Mouse (Mus musculus): ENCODE measurements around the gene Klf8. TPM values are rescaled to one million over a fixed set of nuclear protein-coding genes. Genes with fewer than 3 reads are reported as not detected.

Klf8 gene
- polyA plus RNA-seq, 1 experiment from 2014 or later, result 3.8 TPM

GRCm38 (mm10) chrX:153359331-153360215 lies 122.3 kb downstream of the Klf8 start:
- Histone ChIP-seq H3K4me1 (0 out of 2 replicates have a peak, but pooled peaks cover 3% of the 10 kb centered on the region), H3K4me3 (peak overlapping the region; percentile 47), H3K36me3 (no peaks in the 10 kb centered on the region), H3K27me3 (peaks cover 15% of the 10 kb centered on the region), H3K9me3 (no peaks in the 10 kb centered on the region), H3K9ac (replicated peaks) (peak overlapping the region; percentile 56; the same call in 1 of the 2 replicates), H3K27ac (replicated peaks) (no peak overlapping the region), H3K4me2 (replicated peaks) (peak overlapping the region; percentile 65)
- WGBS, result 16% methylated on average over 41 of the region's 43 CpGs
- peak; percentile 79 for ATAC-seq (ENCODE audit: low FRiP score, low read depth)

DNA sequence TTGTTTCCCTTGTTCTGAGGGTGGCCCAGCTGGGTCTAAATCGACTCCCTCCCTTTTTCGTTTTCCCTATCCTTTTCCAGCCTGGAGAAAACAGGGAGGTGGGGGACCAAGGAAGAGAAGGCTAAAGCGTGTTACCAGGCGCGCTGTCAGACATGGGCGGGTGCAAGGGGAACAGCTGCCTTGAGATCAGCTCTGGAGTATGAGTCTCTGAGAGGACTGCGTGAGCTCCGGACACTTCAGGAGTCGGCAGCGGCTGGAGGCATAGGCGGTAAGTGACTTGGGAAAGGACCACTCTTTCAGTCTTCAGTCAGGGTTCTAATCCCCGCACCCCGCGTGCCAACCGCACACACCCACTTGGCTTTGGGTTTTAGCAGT lies 122.9 kb downstream of the Klf8 start:
- H3K4me2 ChIP-seq (replicated peaks), result peak overlapping the region; percentile 65
- no peak overlapping the region for H3K27ac ChIP-seq (replicated peaks)
- H3K9me3 ChIP-seq, result no peaks in the 10 kb centered on the region

DNA sequence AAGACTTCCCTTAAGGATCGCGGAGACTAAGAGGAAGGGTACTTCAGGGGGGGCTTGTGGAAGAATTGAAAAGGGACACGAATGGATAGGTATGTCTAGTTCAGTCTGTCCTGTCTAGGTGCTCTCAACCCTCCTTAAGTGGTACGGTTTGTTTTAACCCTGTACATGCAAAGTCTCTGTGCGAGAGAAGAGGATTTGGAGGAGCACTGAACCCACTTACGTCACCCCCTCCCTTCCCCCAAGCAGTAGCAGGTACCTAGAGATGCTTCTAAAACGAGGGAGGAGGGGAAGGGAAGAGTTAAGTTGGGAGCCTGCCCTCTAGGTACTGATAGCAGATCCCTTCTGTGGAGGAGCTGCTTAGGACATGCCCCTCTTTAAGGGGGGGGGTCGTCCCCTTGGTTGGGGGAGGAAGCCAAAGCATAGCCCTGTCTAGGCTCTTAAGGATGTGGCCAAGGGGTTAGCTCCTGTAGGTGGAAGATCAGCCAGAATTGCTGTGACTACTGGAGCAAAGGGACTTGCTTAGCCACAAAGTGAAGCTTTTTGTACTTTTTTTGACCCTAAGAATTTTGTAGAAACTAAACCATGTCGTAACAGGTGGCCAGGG lies 123.5 kb downstream of the Klf8 start:
- ATAC-seq (ENCODE audit: low FRiP score, low read depth), result peak; percentile 62
- Histone ChIP-seq H3K36me3 (no peaks in the 10 kb centered on the region), H3K4me3 (peak overlapping the region; percentile 47), H3K9ac (replicated peaks) (no peak overlapping the region), H3K27me3 (peaks cover 15% of the 10 kb centered on the region), H3K9me3 (no peaks in the 10 kb centered on the region), H3K27ac (replicated peaks) (no peak overlapping the region), H3K4me2 (replicated peaks) (peak overlapping the region; percentile 65), H3K4me1 (0 out of 2 replicates have a peak, but pooled peaks cover 3% of the 10 kb centered on the region)
- whole genome bisulfite sequencing, result 19% methylated on average over 9 of the region's 9 CpGs

More for the DNA sequence above, 122.9 kb downstream of the Klf8 start:
- peak overlapping the region; percentile 56; the same call in 1 of the 2 replicates for H3K9ac ChIP-seq (replicated peaks)
- no peaks in the 10 kb centered on the region for H3K36me3 ChIP-seq
- WGBS, result 15% methylated on average over 15 of the region's 15 CpGs
- H3K4me1 ChIP-seq, result 0 out of 2 replicates have a peak, but pooled peaks cover 3% of the 10 kb centered on the region
- peaks cover 15% of the 10 kb centered on the region for H3K27me3 ChIP-seq
- ATAC-seq (ENCODE audit: low FRiP score, low read depth), result peak; percentile 77
- H3K4me3 ChIP-seq, result peak overlapping the region; percentile 47

GRCm38 (mm10) chrX:153366754-153367153 lies 129.5 kb downstream of the Klf8 start:
- Histone ChIP-seq H3K9me3 (no peaks in the 10 kb centered on the region), H3K36me3 (no peaks in the 10 kb centered on the region), H3K4me1 (no peaks in the 10 kb centered on the region), H3K27me3 (no peaks in the 10 kb centered on the region; the same call in 1 of the 2 replicates), H3K4me2 (replicated peaks) (no peak overlapping the region), H3K9ac (replicated peaks) (no peak overlapping the region), H3K4me3 (no peak overlapping the region), H3K27ac (replicated peaks) (no peak overlapping the region)
- ATAC-seq (ENCODE audit: low FRiP score, low read depth), result peak; percentile 52; the same call in 1 of the 2 replicates
- WGBS, result 45% methylated on average over 5 of the region's 5 CpGs

DNA sequence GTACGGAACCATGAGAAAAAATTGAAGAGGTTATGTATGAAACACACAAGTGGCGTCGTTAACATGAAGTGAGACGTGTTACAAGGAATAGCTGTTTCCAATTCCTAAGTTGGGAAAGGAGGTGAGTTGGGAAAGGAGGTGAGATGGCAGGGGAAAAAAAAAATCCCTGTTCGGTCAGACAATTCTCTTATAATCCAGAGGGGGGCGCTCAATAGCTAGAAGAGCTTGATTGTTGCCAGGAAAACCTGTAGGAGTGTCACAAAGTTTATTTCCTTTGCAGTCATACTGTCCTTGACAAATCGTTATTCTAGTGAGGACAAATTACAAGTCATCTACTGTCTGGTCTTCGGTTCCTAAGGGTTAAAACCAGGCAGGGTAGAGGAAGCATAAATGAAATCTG lies 132.5 kb downstream of the Klf8 start:
- Histone ChIP-seq H3K9me3 (no peaks in the 10 kb centered on the region), H3K4me1 (no peaks in the 10 kb centered on the region), H3K27ac (replicated peaks) (no peak overlapping the region), H3K36me3 (no peaks in the 10 kb centered on the region), H3K9ac (replicated peaks) (no peak overlapping the region), H3K27me3 (no peaks in the 10 kb centered on the region), H3K4me2 (replicated peaks) (no peak overlapping the region), H3K4me3 (no peak overlapping the region)
- 36% methylated on average over 8 of the region's 8 CpGs for WGBS
- no peak for ATAC-seq (ENCODE audit: low FRiP score, low read depth)

DNA sequence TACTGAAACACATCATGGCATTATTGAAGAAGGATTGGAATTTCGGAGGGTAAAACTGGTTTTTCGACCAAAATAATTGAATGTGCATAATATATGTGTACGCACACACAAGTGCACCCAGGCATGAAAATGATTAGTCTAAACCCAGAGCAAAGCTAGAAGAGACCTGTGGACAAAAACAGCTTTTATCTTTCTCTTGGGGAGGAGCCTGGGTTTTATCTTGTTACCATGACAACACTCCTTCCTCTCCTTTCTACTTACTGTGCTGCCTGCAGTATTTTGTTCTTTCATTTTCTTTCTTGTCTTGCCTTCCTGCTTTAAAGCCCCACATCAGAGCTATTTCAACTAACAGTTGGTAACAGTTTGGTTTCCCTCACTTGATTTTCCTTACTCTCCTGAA lies 137.8 kb downstream of the Klf8 start:
- 36% methylated on average over 3 of the region's 3 CpGs for whole genome bisulfite sequencing
- Histone ChIP-seq H3K4me2 (replicated peaks) (no peak overlapping the region), H3K27me3 (no peaks in the 10 kb centered on the region), H3K27ac (replicated peaks) (no peak overlapping the region; the same call in 1 of the 2 replicates), H3K4me1 (peaks cover 6% of the 10 kb centered on the region; the same call in 1 of the 2 replicates), H3K9me3 (no peaks in the 10 kb centered on the region), H3K9ac (replicated peaks) (no peak overlapping the region), H3K36me3 (no peaks in the 10 kb centered on the region), H3K4me3 (no peak overlapping the region)
- ATAC-seq (ENCODE audit: low FRiP score, low read depth), result peak; percentile 78

GRCm38 (mm10) chrX:153381753-153382152 lies 144.5 kb downstream of the Klf8 start:
- ATAC-seq (ENCODE audit: low FRiP score, low read depth), result no peak
- Histone ChIP-seq H3K27me3 (no peaks in the 10 kb centered on the region), H3K4me3 (no peak overlapping the region), H3K4me2 (replicated peaks) (no peak overlapping the region), H3K36me3 (no peaks in the 10 kb centered on the region), H3K9me3 (no peaks in the 10 kb centered on the region), H3K27ac (replicated peaks) (no peak overlapping the region), H3K4me1 (no peaks in the 10 kb centered on the region), H3K9ac (replicated peaks) (no peak overlapping the region)
- 74% methylated on average over 3 of the region's 3 CpGs for WGBS

DNA sequence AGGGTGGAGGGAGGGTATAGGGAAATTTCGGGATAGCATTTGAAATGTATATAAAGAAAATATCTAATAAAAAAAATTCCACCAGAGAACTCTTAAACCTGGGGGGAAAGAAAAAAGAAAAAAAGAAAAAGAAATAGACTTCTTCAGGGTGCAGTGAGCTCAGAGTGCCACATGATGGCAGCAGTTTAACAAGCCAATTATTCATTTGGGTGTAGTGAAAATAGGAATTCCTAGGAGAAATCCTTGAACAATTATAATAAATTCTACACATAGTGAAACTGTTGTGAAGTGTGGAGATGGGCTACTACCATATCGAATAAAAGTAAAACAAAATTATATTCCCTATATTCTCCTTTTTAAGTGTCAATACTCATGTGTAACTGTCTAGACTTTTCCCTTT lies 152.0 kb downstream of the Klf8 start:
- no peaks in the 10 kb centered on the region for H3K36me3 ChIP-seq
- WGBS, result 50% methylated on average over 2 of the region's 2 CpGs
- no peak overlapping the region for H3K4me3 ChIP-seq
- peaks cover 3% of the 10 kb centered on the region; the same call in 1 of the 2 replicates for H3K27me3 ChIP-seq
- H3K9ac ChIP-seq (replicated peaks), result no peak overlapping the region
- H3K4me1 ChIP-seq, result no peaks in the 10 kb centered on the region
- no peak for ATAC-seq (ENCODE audit: low FRiP score, low read depth)
- no peak overlapping the region for H3K27ac ChIP-seq (replicated peaks)
- H3K9me3 ChIP-seq, result no peaks in the 10 kb centered on the region
- no peak overlapping the region for H3K4me2 ChIP-seq (replicated peaks)

DNA sequence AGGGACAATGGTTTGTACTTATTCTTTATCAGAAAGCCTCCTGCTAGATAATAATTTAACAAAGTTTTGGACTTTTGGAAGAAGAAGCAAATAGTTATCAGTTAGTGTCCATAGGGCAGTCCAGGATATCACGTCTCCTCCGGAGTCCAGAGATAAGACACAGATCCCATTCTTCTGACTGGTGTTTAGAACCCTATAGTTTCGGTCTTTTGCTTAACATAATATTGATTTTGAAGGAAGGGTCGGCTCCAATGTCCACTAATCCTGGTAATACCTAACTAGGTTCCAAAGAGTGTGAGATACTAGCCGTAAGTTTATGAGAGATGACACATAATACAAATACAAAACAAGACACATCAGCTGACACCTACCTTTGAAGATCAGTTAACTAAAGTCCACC lies 179.8 kb downstream of the Klf8 start:
- Histone ChIP-seq H3K27ac (replicated peaks) (no peak overlapping the region), H3K9me3 (no peaks in the 10 kb centered on the region), H3K4me1 (no peaks in the 10 kb centered on the region), H3K9ac (replicated peaks) (no peak overlapping the region), H3K36me3 (no peaks in the 10 kb centered on the region), H3K4me2 (replicated peaks) (no peak overlapping the region), H3K4me3 (no peak overlapping the region), H3K27me3 (no peaks in the 10 kb centered on the region)
- WGBS, result 88% methylated on average over 5 of the region's 5 CpGs
- no peak for ATAC-seq (ENCODE audit: low FRiP score, low read depth)

GRCm38 (mm10) chrX:153433659-153434293 lies 196.5 kb downstream of the Klf8 start:
- Histone ChIP-seq H3K4me1 (0 out of 2 replicates have a peak, but pooled peaks cover 3% of the 10 kb centered on the region), H3K36me3 (no peaks in the 10 kb centered on the region), H3K4me3 (no peak overlapping the region), H3K9me3 (no peaks in the 10 kb centered on the region), H3K27me3 (no peaks in the 10 kb centered on the region), H3K27ac (replicated peaks) (peak overlapping the region; percentile 65), H3K4me2 (replicated peaks) (peak overlapping the region; percentile 26; the same call in 1 of the 2 replicates), H3K9ac (replicated peaks) (no peak overlapping the region)
- ATAC-seq (ENCODE audit: low FRiP score, low read depth), result peak; percentile 94
- 32% methylated on average over 5 of the region's 5 CpGs for WGBS

GRCm38 (mm10) chrX:153439573-153439972 lies 202.3 kb downstream of the Klf8 start:
- H3K4me3 ChIP-seq, result no peak overlapping the region
- H3K4me2 ChIP-seq (replicated peaks), result no peak overlapping the region
- H3K27me3 ChIP-seq, result no peaks in the 10 kb centered on the region
- ATAC-seq (ENCODE audit: low FRiP score, low read depth), result no peak
- no peaks in the 10 kb centered on the region for H3K4me1 ChIP-seq
- H3K27ac ChIP-seq (replicated peaks), result no peak overlapping the region
- H3K9ac ChIP-seq (replicated peaks), result no peak overlapping the region
- H3K9me3 ChIP-seq, result no peaks in the 10 kb centered on the region
- no peaks in the 10 kb centered on the region for H3K36me3 ChIP-seq

- H3K4me1 ChIP-seq, result no peaks in the 10 kb centered on the region
- ATAC-seq (ENCODE audit: low FRiP score, low read depth), result no peak
- H3K9ac ChIP-seq (replicated peaks), result no peak overlapping the region
- H3K27me3 ChIP-seq, result no peaks in the 10 kb centered on the region
- H3K27ac ChIP-seq (replicated peaks), result no peak overlapping the region
- WGBS, result 82% methylated on average over 3 of the region's 3 CpGs
- no peaks in the 10 kb centered on the region for H3K9me3 ChIP-seq
- H3K4me2 ChIP-seq (replicated peaks), result no peak overlapping the region
- no peak overlapping the region for H3K4me3 ChIP-seq
- H3K36me3 ChIP-seq, result no peaks in the 10 kb centered on the region
Observed at GRCm38 (mm10) chrX:153440018-153440417, 202.8 kb downstream of the Klf8 start.
